Mouse (Mus musculus): ENCODE results near the gene Limk2. TPM values are rescaled to one million over a fixed set of nuclear protein-coding genes. Genes with fewer than 3 reads are reported as not detected.

Gene Limk2
- polyA plus RNA-seq, 1 experiment, result 21.6 TPM

- H3K4me3 ChIP-seq (ENCODE audit: insufficient read depth, poor library complexity, severe bottlenecking), result no peak overlapping the region
- no peaks in the 10 kb centered on the region for H3K27me3 ChIP-seq (ENCODE audit: control insufficient read depth, insufficient read depth, insufficient read length)
- H3K79me3 ChIP-seq (ENCODE audit: low read depth), result peaks cover 3% of the 10 kb centered on the region
- no peak for TF ChIP-seq CEBPB (IDR thresholded peaks at IDR 0.05; ENCODE audit: low read depth)
- TF ChIP-seq MYOG (IDR thresholded peaks at IDR 0.05; ENCODE audit: control insufficient read depth, extremely low read depth, insufficient read length), result no peak
- no peak for TF ChIP-seq MYOD1 (IDR thresholded peaks at IDR 0.05; ENCODE audit: control insufficient read depth, insufficient read length, low read depth)
- TF ChIP-seq FOSL1 (IDR thresholded peaks at IDR 0.05; ENCODE audit: insufficient read depth, low read length, poor library complexity, severe bottlenecking), result no peak
- no peak for TF ChIP-seq MAX (IDR thresholded peaks at IDR 0.05)
- peaks cover 9% of the 10 kb centered on the region for H3K79me2 ChIP-seq (ENCODE audit: control insufficient read depth, insufficient read depth)
- no peak overlapping the region for H3ac ChIP-seq (ENCODE audit: control insufficient read depth, insufficient read length, low read depth)
- peaks cover 31% of the 10 kb centered on the region for H3K36me3 ChIP-seq (ENCODE audit: control insufficient read depth, insufficient read depth)
Measured at GRCm38 (mm10) chr11:3427697-3428230, 18.8 kb upstream of the Limk2 start.

GRCm38 (mm10) chr11:3422242-3422641, 13.3 kb upstream of the Limk2 start:
- Histone ChIP-seq H3K79me2 (ENCODE audit: control insufficient read depth, insufficient read depth) (no peaks in the 10 kb centered on the region), H3K4me3 (ENCODE audit: insufficient read depth, poor library complexity, severe bottlenecking) (no peak overlapping the region), H3ac (ENCODE audit: control insufficient read depth, insufficient read length, low read depth) (no peak overlapping the region), H3K36me3 (ENCODE audit: control insufficient read depth, insufficient read depth) (peaks cover 66% of the 10 kb centered on the region), H3K79me3 (ENCODE audit: low read depth) (no peaks in the 10 kb centered on the region), H3K27me3 (ENCODE audit: control insufficient read depth, insufficient read depth, insufficient read length) (no peaks in the 10 kb centered on the region)
- TF ChIP-seq MYOD1 (IDR thresholded peaks at IDR 0.05; ENCODE audit: control insufficient read depth, insufficient read length, low read depth) (no peak), MYOG (IDR thresholded peaks at IDR 0.05; ENCODE audit: control insufficient read depth, extremely low read depth, insufficient read length) (no peak), CEBPB (IDR thresholded peaks at IDR 0.05; ENCODE audit: low read depth) (no peak), FOSL1 (IDR thresholded peaks at IDR 0.05; ENCODE audit: insufficient read depth, low read length, poor library complexity, severe bottlenecking) (no peak), USF1 (IDR thresholded peaks at IDR 0.05; ENCODE audit: low read depth) (no peak), MAX (IDR thresholded peaks at IDR 0.05) (no peak), CTCF (IDR thresholded peaks at IDR 0.05; ENCODE audit: control insufficient read depth, insufficient read depth, insufficient read length) (no peak)

- Histone ChIP-seq H3K27me3 (ENCODE audit: control insufficient read depth, insufficient read depth, insufficient read length) (no peaks in the 10 kb centered on the region), H3K79me2 (ENCODE audit: control insufficient read depth, insufficient read depth) (no peaks in the 10 kb centered on the region), H3ac (ENCODE audit: control insufficient read depth, insufficient read length, low read depth) (no peak overlapping the region), H3K79me3 (ENCODE audit: low read depth) (no peaks in the 10 kb centered on the region), H3K36me3 (ENCODE audit: control insufficient read depth, insufficient read depth) (peaks cover 65% of the 10 kb centered on the region), H3K4me3 (ENCODE audit: insufficient read depth, poor library complexity, severe bottlenecking) (no peak overlapping the region)
- TF ChIP-seq MYOG (IDR thresholded peaks at IDR 0.05; ENCODE audit: control insufficient read depth, extremely low read depth, insufficient read length), result no peak
- no peak for TF ChIP-seq MAX (IDR thresholded peaks at IDR 0.05)
- no peak for TF ChIP-seq MYOD1 (IDR thresholded peaks at IDR 0.05; ENCODE audit: control insufficient read depth, insufficient read length, low read depth)
- no peak for TF ChIP-seq FOSL1 (IDR thresholded peaks at IDR 0.05; ENCODE audit: insufficient read depth, low read length, poor library complexity, severe bottlenecking)
- no peak for TF ChIP-seq CTCF (IDR thresholded peaks at IDR 0.05; ENCODE audit: control insufficient read depth, insufficient read depth, insufficient read length)
- TF ChIP-seq CEBPB (IDR thresholded peaks at IDR 0.05; ENCODE audit: low read depth), result no peak
- TF ChIP-seq USF1 (IDR thresholded peaks at IDR 0.05; ENCODE audit: low read depth), result no peak
Measured at GRCm38 (mm10) chr11:3418741-3419140, 9.8 kb upstream of the Limk2 start.

- Histone ChIP-seq H3K79me2 (ENCODE audit: control insufficient read depth, insufficient read depth) (no peaks in the 10 kb centered on the region), H3ac (ENCODE audit: control insufficient read depth, insufficient read length, low read depth) (no peak overlapping the region), H3K4me3 (ENCODE audit: insufficient read depth, poor library complexity, severe bottlenecking) (no peak overlapping the region), H3K27me3 (ENCODE audit: control insufficient read depth, insufficient read depth, insufficient read length) (no peaks in the 10 kb centered on the region), H3K79me3 (ENCODE audit: low read depth) (no peaks in the 10 kb centered on the region), H3K36me3 (ENCODE audit: control insufficient read depth, insufficient read depth) (peaks cover 60% of the 10 kb centered on the region)
- TF ChIP-seq CEBPB (IDR thresholded peaks at IDR 0.05; ENCODE audit: low read depth) (no peak), CTCF (IDR thresholded peaks at IDR 0.05; ENCODE audit: control insufficient read depth, insufficient read depth, insufficient read length) (no peak), MYOG (IDR thresholded peaks at IDR 0.05; ENCODE audit: control insufficient read depth, extremely low read depth, insufficient read length) (no peak), FOSL1 (IDR thresholded peaks at IDR 0.05; ENCODE audit: insufficient read depth, low read length, poor library complexity, severe bottlenecking) (no peak), USF1 (IDR thresholded peaks at IDR 0.05; ENCODE audit: low read depth) (no peak), MYOD1 (IDR thresholded peaks at IDR 0.05; ENCODE audit: control insufficient read depth, insufficient read length, low read depth) (no peak), MAX (IDR thresholded peaks at IDR 0.05) (no peak)
Measured at GRCm38 (mm10) chr11:3417795-3418194, 8.8 kb upstream of the Limk2 start.

- no peaks in the 10 kb centered on the region for H3K79me2 ChIP-seq (ENCODE audit: control insufficient read depth, insufficient read depth)
- peaks cover 59% of the 10 kb centered on the region for H3K36me3 ChIP-seq (ENCODE audit: control insufficient read depth, insufficient read depth)
- H3ac ChIP-seq (ENCODE audit: control insufficient read depth, insufficient read length, low read depth), result no peak overlapping the region
- TF ChIP-seq USF1 (IDR thresholded peaks at IDR 0.05; ENCODE audit: low read depth) (no peak), CTCF (IDR thresholded peaks at IDR 0.05; ENCODE audit: control insufficient read depth, insufficient read depth, insufficient read length) (no peak), MYOD1 (IDR thresholded peaks at IDR 0.05; ENCODE audit: control insufficient read depth, insufficient read length, low read depth) (no peak), CEBPB (IDR thresholded peaks at IDR 0.05; ENCODE audit: low read depth) (no peak), FOSL1 (IDR thresholded peaks at IDR 0.05; ENCODE audit: insufficient read depth, low read length, poor library complexity, severe bottlenecking) (no peak), MYOG (IDR thresholded peaks at IDR 0.05; ENCODE audit: control insufficient read depth, extremely low read depth, insufficient read length) (no peak), MAX (IDR thresholded peaks at IDR 0.05) (no peak)
- no peaks in the 10 kb centered on the region for H3K27me3 ChIP-seq (ENCODE audit: control insufficient read depth, insufficient read depth, insufficient read length)
- H3K79me3 ChIP-seq (ENCODE audit: low read depth), result no peaks in the 10 kb centered on the region
- no peak overlapping the region for H3K4me3 ChIP-seq (ENCODE audit: insufficient read depth, poor library complexity, severe bottlenecking)
Measured at GRCm38 (mm10) chr11:3416399-3416798, 7.4 kb upstream of the Limk2 start.

GRCm38 (mm10) chr11:3412111-3412510, 3.1 kb upstream of the Limk2 start:
- Histone ChIP-seq H3ac (ENCODE audit: control insufficient read depth, insufficient read length, low read depth) (no peak overlapping the region), H3K79me2 (ENCODE audit: control insufficient read depth, insufficient read depth) (peaks cover 18% of the 10 kb centered on the region), H3K27me3 (ENCODE audit: control insufficient read depth, insufficient read depth, insufficient read length) (no peaks in the 10 kb centered on the region), H3K36me3 (ENCODE audit: control insufficient read depth, insufficient read depth) (peaks cover 24% of the 10 kb centered on the region), H3K79me3 (ENCODE audit: low read depth) (peaks cover 15% of the 10 kb centered on the region), H3K4me3 (ENCODE audit: insufficient read depth, poor library complexity, severe bottlenecking) (no peak overlapping the region)
- no peak for TF ChIP-seq USF1 (IDR thresholded peaks at IDR 0.05; ENCODE audit: low read depth)
- no peak for TF ChIP-seq CEBPB (IDR thresholded peaks at IDR 0.05; ENCODE audit: low read depth)
- no peak for TF ChIP-seq MYOD1 (IDR thresholded peaks at IDR 0.05; ENCODE audit: control insufficient read depth, insufficient read length, low read depth)
- TF ChIP-seq FOSL1 (IDR thresholded peaks at IDR 0.05; ENCODE audit: insufficient read depth, low read length, poor library complexity, severe bottlenecking), result no peak
- no peak for TF ChIP-seq CTCF (IDR thresholded peaks at IDR 0.05; ENCODE audit: control insufficient read depth, insufficient read depth, insufficient read length)
- TF ChIP-seq MYOG (IDR thresholded peaks at IDR 0.05; ENCODE audit: control insufficient read depth, extremely low read depth, insufficient read length), result no peak
- no peak for TF ChIP-seq MAX (IDR thresholded peaks at IDR 0.05)
